Mouse (Mus musculus) liver, adult 2 months (tissue): Measurements from ENCODE around the gene Palld.

Source experiments
- CTCF ChIP-seq: fragments of 200-500 bp; IDR thresholded peaks from 2 replicates; pipeline ENCODE4 v1.5.1; 2011; ENCODE audit warnings: low read depth, low read length, control low read depth
- POLR2A ChIP-seq: fragments of 200-500 bp; IDR thresholded peaks from 2 replicates; pipeline ENCODE4 v1.6.1; 2011; ENCODE audit warnings: low read length, control low read depth; ENCODE audit not compliant: insufficient read depth; ENCODE audit errors: extremely low read depth

GRCm38 (mm10) chr8:61475251-61475673 is 427.2 kb downstream of the Palld start:
- no peak for TF ChIP-seq CTCF
- no peak for TF ChIP-seq POLR2A
